Mouse (Mus musculus) kidney, adult 2 months (tissue): ENCODE data around the gene Tob1.

ENCODE experiments used
- CTCF ChIP-seq: fragments of 200-500 bp; conservative IDR thresholded peaks from 2 replicates; pipeline ENCODE4 v1.5.1; 2011; ENCODE audit warnings: low read depth, mild to moderate bottlenecking, control low read depth, low read length, moderate library complexity, mixed read lengths; ENCODE audit not compliant: insufficient read depth, insufficient read length
- POLR2A ChIP-seq: fragments of 200-500 bp; IDR thresholded peaks from one replicate; pipeline ENCODE4 v1.6.1; 2011; ENCODE audit warnings: low read depth, low read length, control low read depth

DNA sequence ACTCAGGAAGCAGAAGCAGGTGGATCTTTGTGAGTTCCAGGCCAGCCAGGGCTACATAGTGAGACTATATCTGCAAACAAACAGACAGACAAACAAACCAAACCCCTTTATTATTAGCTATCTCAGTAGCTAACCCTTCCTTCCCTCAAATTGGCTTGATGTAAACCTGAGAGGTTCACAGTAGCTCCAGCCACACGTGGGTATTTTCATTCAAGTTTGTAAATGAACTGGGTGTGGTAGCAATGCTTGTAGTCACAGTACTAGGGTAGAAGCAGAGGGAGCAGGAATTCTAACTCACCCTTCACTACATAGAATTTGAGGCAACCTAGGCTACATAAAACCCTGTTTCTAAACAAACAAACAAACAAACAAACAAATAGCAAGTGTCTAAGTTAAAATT is 31.5 kb upstream of the Tob1 start:
- TF ChIP-seq CTCF, result no peak
- TF ChIP-seq POLR2A, result no peak
